Mouse (Mus musculus): ENCODE measurements around the gene Lamc2. TPM values are rescaled to one million over a fixed set of nuclear protein-coding genes. Genes with fewer than 3 reads are reported as not detected.

The Lamc2 gene
- total and polyA plus RNA-seq, 3 experiments, result 0.03 to 0.04 TPM; not detected in 1

DNA sequence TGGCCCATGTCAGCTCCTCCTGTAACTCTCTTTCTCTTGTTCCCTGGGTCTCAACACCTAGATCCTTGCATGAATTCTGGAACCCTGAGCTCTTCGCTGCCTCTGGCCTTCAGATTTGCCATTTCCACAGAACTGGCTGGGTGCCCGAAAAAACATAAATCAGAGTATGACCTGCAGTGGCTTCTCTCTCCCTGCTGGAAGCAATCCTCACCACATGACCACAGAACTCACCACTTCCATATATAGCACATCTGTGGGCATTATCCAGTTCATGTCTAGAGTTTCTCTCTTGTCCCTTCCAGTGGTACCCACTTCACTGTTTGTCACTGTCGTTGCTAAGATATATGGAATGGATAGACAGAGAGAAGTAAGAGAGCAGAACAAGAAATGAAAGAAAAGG lies 13.0 kb downstream of the Lamc2 start:
- Histone ChIP-seq H3K79me2 (ENCODE audit: control insufficient read depth, insufficient read depth, low read length, poor library complexity) (no peaks in the 10 kb centered on the region), H3K9me3 (replicated peaks; ENCODE audit: insufficient read depth, low read length) (no peaks in the 10 kb centered on the region), H3K27ac (ENCODE audit: control insufficient read depth, low read depth, low read length) (no peak overlapping the region), H3K9ac (ENCODE audit: control insufficient read depth, low read depth, low read length, poor library complexity, severe bottlenecking) (no peak overlapping the region), H3K27me3 (ENCODE audit: control insufficient read depth in 1 of 2, insufficient read depth in 2 of 2, low read length in 2 of 2) (peaks cover 8 to 15% of the 10 kb centered on the region in 2 experiments), H3K4me3 (ENCODE audit: control insufficient read depth in 1 of 2, insufficient read depth in 1 of 2, low read depth in 2 of 2, low read length in 2 of 2) (no peak overlapping the region), H3K4me1 (ENCODE audit: control insufficient read depth in 1 of 2, insufficient read depth in 2 of 2, low read length in 2 of 2) (no peaks in the 10 kb centered on the region), H3K36me3 (ENCODE audit: control insufficient read depth in 1 of 2, insufficient read depth in 2 of 2, low read length in 2 of 2) (no peaks in the 10 kb centered on the region)
- TF ChIP-seq MAFK (IDR thresholded peaks at IDR 0.05; ENCODE audit: borderline replicate concordance, low read depth, low read length), result no peak
- TF ChIP-seq CTCF (IDR thresholded peaks at IDR 0.05 in 2 of 3, conservative IDR thresholded peaks at IDR 0.05 in 1 of 3; ENCODE audit: control insufficient read depth in 1 of 3, insufficient read depth in 1 of 3, low read depth in 2 of 3, low read length in 3 of 3, poor library complexity in 1 of 3, severe bottlenecking in 1 of 3), result no peak
- no peak for TF ChIP-seq BHLHE40 (IDR thresholded peaks at IDR 0.05; ENCODE audit: borderline replicate concordance, low read depth, low read length)
- no peak for TF ChIP-seq EP300 (IDR thresholded peaks at IDR 0.05; ENCODE audit: low read depth in 1 of 2, low read length in 2 of 2)
- TF ChIP-seq NRF1 (IDR thresholded peaks at IDR 0.05; ENCODE audit: insufficient read depth, low read depth, low read length, poor library complexity, severe bottlenecking), result no peak
- DNase-seq (ENCODE audit: low read depth, low spot score), result no peak

DNA sequence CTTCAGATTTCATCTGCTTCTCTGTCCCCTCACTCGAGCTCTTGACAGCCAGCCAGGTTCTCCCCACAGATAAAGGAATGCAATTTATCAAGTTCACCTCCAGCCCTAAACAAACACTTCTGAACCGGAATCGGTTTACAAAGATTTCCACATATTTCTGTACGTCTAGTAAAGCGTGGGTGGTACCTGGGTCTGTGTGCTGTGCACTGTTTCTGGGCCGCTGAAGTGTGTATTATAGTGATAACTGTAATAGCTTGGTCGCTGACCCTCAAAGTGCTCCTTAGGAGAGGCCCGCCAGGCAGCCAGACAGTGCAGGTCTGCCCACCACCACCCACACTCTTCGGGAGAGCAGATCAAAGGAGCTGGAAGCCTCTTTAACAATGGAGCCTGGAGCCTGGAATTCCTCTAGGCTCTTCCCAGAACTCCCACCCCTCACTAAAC lies 13.9 kb downstream of the Lamc2 start:
- H3K79me2 ChIP-seq (ENCODE audit: control insufficient read depth, insufficient read depth, low read length, poor library complexity), result no peaks in the 10 kb centered on the region
- no peaks in the 10 kb centered on the region for H3K4me1 ChIP-seq (ENCODE audit: control insufficient read depth in 1 of 2, insufficient read depth in 2 of 2, low read length in 2 of 2)
- no peak overlapping the region for H3K27ac ChIP-seq (ENCODE audit: control insufficient read depth, low read depth, low read length)
- no peaks in the 10 kb centered on the region for H3K36me3 ChIP-seq (ENCODE audit: control insufficient read depth in 1 of 2, insufficient read depth in 2 of 2, low read length in 2 of 2)
- H3K27me3 ChIP-seq (ENCODE audit: control insufficient read depth in 1 of 2, insufficient read depth in 2 of 2, low read length in 2 of 2), result peaks cover 12 to 15% of the 10 kb centered on the region in 2 experiments
- TF ChIP-seq RCOR1 (IDR thresholded peaks at IDR 0.05; ENCODE audit: low read depth, low read length) (peak; percentile 42; the same call in 1 of the 2 replicates), POLR2A (IDR thresholded peaks at IDR 0.05; ENCODE audit: control insufficient read depth in 1 of 2, insufficient read depth in 1 of 2, low read depth in 1 of 2, low read length in 2 of 2, poor library complexity in 1 of 2) (no peak)
- H3K9ac ChIP-seq (ENCODE audit: control insufficient read depth, low read depth, low read length, poor library complexity, severe bottlenecking), result no peak overlapping the region
- DNase-seq (ENCODE audit: low read depth, low spot score), result no peak
- no peak overlapping the region for H3K4me3 ChIP-seq (ENCODE audit: control insufficient read depth in 1 of 2, insufficient read depth in 1 of 2, low read depth in 2 of 2, low read length in 2 of 2)
- no peaks in the 10 kb centered on the region for H3K9me3 ChIP-seq (replicated peaks; ENCODE audit: insufficient read depth, low read length)

DNA sequence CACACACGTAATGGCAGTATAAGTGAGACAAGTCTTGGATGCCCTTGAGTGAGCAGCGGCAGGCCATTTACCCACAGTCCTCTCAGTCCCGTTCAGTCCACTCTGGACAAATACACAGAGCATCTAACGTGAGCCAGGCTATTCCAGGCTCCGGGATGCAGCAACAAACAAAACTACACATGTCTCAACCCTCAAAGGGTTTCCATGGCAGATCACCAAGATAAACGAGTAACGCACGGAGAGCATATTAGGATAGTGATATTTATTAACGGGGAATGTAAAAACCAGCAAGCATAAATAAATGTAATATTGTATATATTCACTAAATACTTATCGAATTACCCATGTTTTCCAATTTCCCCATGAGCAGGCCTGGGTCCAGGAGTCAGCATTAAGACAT lies 15.2 kb downstream of the Lamc2 start:
- no peaks in the 10 kb centered on the region for H3K79me2 ChIP-seq (ENCODE audit: control insufficient read depth, insufficient read depth, low read length, poor library complexity)
- no peak overlapping the region for H3K4me3 ChIP-seq (ENCODE audit: control insufficient read depth in 1 of 2, insufficient read depth in 1 of 2, low read depth in 2 of 2, low read length in 2 of 2)
- no peak overlapping the region for H3K27ac ChIP-seq (ENCODE audit: control insufficient read depth, low read depth, low read length)
- no peak for TF ChIP-seq TCF12 (IDR thresholded peaks at IDR 0.05; ENCODE audit: low read depth, low read length)
- TF ChIP-seq BHLHE40 (IDR thresholded peaks at IDR 0.05; ENCODE audit: borderline replicate concordance, low read depth, low read length), result no peak
- DNase-seq (ENCODE audit: low read depth, low spot score), result no peak
- H3K9me3 ChIP-seq (replicated peaks; ENCODE audit: insufficient read depth, low read length), result no peaks in the 10 kb centered on the region
- no peak overlapping the region for H3K9ac ChIP-seq (ENCODE audit: control insufficient read depth, low read depth, low read length, poor library complexity, severe bottlenecking)
- no peaks in the 10 kb centered on the region for H3K36me3 ChIP-seq (ENCODE audit: control insufficient read depth in 1 of 2, insufficient read depth in 2 of 2, low read length in 2 of 2)
- no peaks in the 10 kb centered on the region for H3K4me1 ChIP-seq (ENCODE audit: control insufficient read depth in 1 of 2, insufficient read depth in 2 of 2, low read length in 2 of 2)
- peaks cover 15% of the 10 kb centered on the region in 2 experiments for H3K27me3 ChIP-seq (ENCODE audit: control insufficient read depth in 1 of 2, insufficient read depth in 2 of 2, low read length in 2 of 2)

DNA sequence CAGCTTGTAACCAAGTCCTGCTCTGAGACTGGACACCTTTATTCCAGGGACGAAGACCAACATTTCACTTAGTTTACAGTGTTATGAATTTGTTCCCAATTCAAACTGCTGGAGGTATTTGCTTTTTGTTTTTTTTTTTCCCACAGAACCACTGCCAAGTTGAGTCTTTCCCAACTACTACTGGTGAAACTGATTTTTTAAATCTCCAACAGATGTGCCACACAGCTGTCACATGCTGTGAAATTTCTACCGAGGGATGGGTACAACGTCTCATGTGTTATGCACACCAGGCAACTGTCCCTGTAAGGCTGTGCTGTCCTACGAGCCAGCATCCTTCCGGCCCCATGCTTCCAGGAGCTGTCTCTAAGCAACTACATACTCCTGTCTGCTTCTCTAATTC lies 18.0 kb downstream of the Lamc2 start:
- no peak for TF ChIP-seq POLR2AphosphoS2 (IDR thresholded peaks at IDR 0.05; ENCODE audit: low read length)
- TF ChIP-seq ZMIZ1 (IDR thresholded peaks at IDR 0.05; ENCODE audit: low read depth, low read length), result no peak
- no peak for TF ChIP-seq EP300 (IDR thresholded peaks at IDR 0.05; ENCODE audit: low read depth in 1 of 2, low read length in 2 of 2)
- TF ChIP-seq MEF2A (IDR thresholded peaks at IDR 0.05; ENCODE audit: extremely low read depth, insufficient replicate concordance, low read depth, low read length, poor library complexity, severe bottlenecking), result no peak
- no peak for TF ChIP-seq TCF12 (IDR thresholded peaks at IDR 0.05; ENCODE audit: low read depth, low read length)
- no peak for TF ChIP-seq BHLHE40 (IDR thresholded peaks at IDR 0.05; ENCODE audit: borderline replicate concordance, low read depth, low read length)
- TF ChIP-seq TAL1 (IDR thresholded peaks at IDR 0.05; ENCODE audit: low read length), result no peak
- TF ChIP-seq ETS1 (IDR thresholded peaks at IDR 0.05; ENCODE audit: low read depth, low read length), result no peak
- no peak for TF ChIP-seq SMC3 (IDR thresholded peaks at IDR 0.05; ENCODE audit: low read depth, low read length)
- TF ChIP-seq MYC (IDR thresholded peaks at IDR 0.05; ENCODE audit: low read depth, low read length), result no peak
- TF ChIP-seq MAFK (IDR thresholded peaks at IDR 0.05; ENCODE audit: borderline replicate concordance, low read depth, low read length), result no peak
- TF ChIP-seq E2F4 (IDR thresholded peaks at IDR 0.05; ENCODE audit: borderline replicate concordance, low read depth, low read length), result no peak
- H3K79me2 ChIP-seq (ENCODE audit: control insufficient read depth, insufficient read depth, low read length, poor library complexity), result no peaks in the 10 kb centered on the region
- H3K27ac ChIP-seq (ENCODE audit: control insufficient read depth, low read depth, low read length), result no peak overlapping the region
- no peaks in the 10 kb centered on the region for H3K9me3 ChIP-seq (replicated peaks; ENCODE audit: insufficient read depth, low read length)
- no peak overlapping the region for H3K9ac ChIP-seq (ENCODE audit: control insufficient read depth, low read depth, low read length, poor library complexity, severe bottlenecking)
- no peak for DNase-seq (ENCODE audit: low read depth, low spot score)
- H3K27me3 ChIP-seq (ENCODE audit: control insufficient read depth in 1 of 2, insufficient read depth in 2 of 2, low read length in 2 of 2), result peaks cover 15 to 20% of the 10 kb centered on the region in 2 experiments
- no peak overlapping the region for H3K4me3 ChIP-seq (ENCODE audit: control insufficient read depth in 1 of 2, insufficient read depth in 1 of 2, low read depth in 2 of 2, low read length in 2 of 2)
- no peaks in the 10 kb centered on the region for H3K4me1 ChIP-seq (ENCODE audit: control insufficient read depth in 1 of 2, insufficient read depth in 2 of 2, low read length in 2 of 2)
- H3K36me3 ChIP-seq (ENCODE audit: control insufficient read depth in 1 of 2, insufficient read depth in 2 of 2, low read length in 2 of 2), result no peaks in the 10 kb centered on the region

Data from MEL (cell line).